Mouse (Mus musculus) E14TG2a.4 (cell line): ENCODE measurements around the gene Smpd3.

Source experiments
- CTCF ChIP-seq: conservative IDR thresholded peaks from 2 replicates; pipeline ENCODE4 v1.5.1; 2014; ENCODE audit warnings: low read length
- NANOG ChIP-seq: IDR thresholded peaks from 2 replicates; pipeline ENCODE4 v1.6.1; 2014; ENCODE audit warnings: borderline replicate concordance, low read length, mixed read lengths
- POU5F1 ChIP-seq: IDR thresholded peaks from 2 replicates; pipeline ENCODE4 v1.6.1; 2014; ENCODE audit warnings: low read length, borderline replicate concordance

GRCm38 (mm10) chr8:106287445-106287844 is 50.3 kb downstream of the Smpd3 start:
- TF ChIP-seq CTCF (no peak), POU5F1 (no peak), NANOG (no peak)
